Mouse (Mus musculus) brown adipose tissue, adult 24 weeks (tissue): ENCODE data around the gene Fam222b. TPM values are rescaled to one million over a fixed set of nuclear protein-coding genes. Genes with fewer than 3 reads are reported as not detected.

Experiments used
- H3K27ac ChIP-seq: fragments of 200-500 bp; replicated peaks from 2 replicates; pipeline ENCODE4 v1.5.1; 2012; ENCODE audit warnings: low read depth, mild to moderate bottlenecking, low read length
- H3K4me1 ChIP-seq: fragments of 200-500 bp; 2 replicates; pipeline ENCODE4 v1.6.1; 2012; ENCODE audit warnings: low read length, mixed read lengths; ENCODE audit not compliant: control insufficient read depth, insufficient read depth, insufficient read length
- H3K4me3 ChIP-seq: fragments of 200-500 bp; 2 replicates; pipeline ENCODE4 v1.5.1; 2012; ENCODE audit warnings: low read depth, mild to moderate bottlenecking, low read length, moderate library complexity; ENCODE audit not compliant: insufficient read depth
- polyA plus RNA-seq: library from polyadenylated mRNA; stranded (reverse); fragments of >200 nt; gene quantifications from 2 replicates; pipeline ENCODE4 v1.2.4, GENCODE M21; 2012; ENCODE audit not compliant: missing spikeins, insufficient read depth, insufficient read length

Gene Fam222b
- polyA plus RNA-seq, 1 experiment, result 7.5 TPM

GRCm38 (mm10) chr11:78137584-78137983, 43.1 kb downstream of the Fam222b start:
- H3K27ac ChIP-seq, result peak overlapping the region; percentile 35
- H3K4me3 ChIP-seq, result no peak overlapping the region
- H3K4me1 ChIP-seq, result peaks cover 7% of the 10 kb centered on the region

GRCm38 (mm10) chr11:78138023-78138422, 43.6 kb downstream of the Fam222b start:
- Histone ChIP-seq H3K27ac (peak overlapping the region; percentile 24; the same call in 1 of the 2 replicates), H3K4me3 (no peak overlapping the region), H3K4me1 (peaks cover 7% of the 10 kb centered on the region)

GRCm38 (mm10) chr11:78140665-78141064, 46.2 kb downstream of the Fam222b start:
- Histone ChIP-seq H3K4me1 (peaks cover 2% of the 10 kb centered on the region; the same call in 1 of the 2 replicates), H3K4me3 (no peak overlapping the region), H3K27ac (no peak overlapping the region)

GRCm38 (mm10) chr11:78143520-78143919, 49.1 kb downstream of the Fam222b start:
- Histone ChIP-seq H3K4me3 (no peak overlapping the region), H3K4me1 (no peaks in the 10 kb centered on the region), H3K27ac (no peak overlapping the region)

GRCm38 (mm10) chr11:78146168-78146567, 51.7 kb downstream of the Fam222b start:
- H3K4me3 ChIP-seq, result no peak overlapping the region
- H3K27ac ChIP-seq, result no peak overlapping the region
- H3K4me1 ChIP-seq, result no peaks in the 10 kb centered on the region

- Histone ChIP-seq H3K27ac (no peak overlapping the region), H3K4me1 (no peaks in the 10 kb centered on the region), H3K4me3 (no peak overlapping the region)
These were observed 52.5 kb downstream of the Fam222b start for GRCm38 (mm10) chr11:78146707-78147543.

GRCm38 (mm10) chr11:78151161-78151560, 56.7 kb downstream of the Fam222b start:
- no peak overlapping the region for H3K4me3 ChIP-seq
- H3K4me1 ChIP-seq, result no peaks in the 10 kb centered on the region
- H3K27ac ChIP-seq, result no peak overlapping the region

- Histone ChIP-seq H3K4me3 (no peak overlapping the region), H3K27ac (no peak overlapping the region), H3K4me1 (no peaks in the 10 kb centered on the region)
These were observed 58.1 kb downstream of the Fam222b start for GRCm38 (mm10) chr11:78152299-78153231.

GRCm38 (mm10) chr11:78153778-78154177, 59.3 kb downstream of the Fam222b start:
- H3K27ac ChIP-seq, result no peak overlapping the region
- no peak overlapping the region for H3K4me3 ChIP-seq
- no peaks in the 10 kb centered on the region for H3K4me1 ChIP-seq

- H3K4me3 ChIP-seq, result no peak overlapping the region
- H3K4me1 ChIP-seq, result peaks cover 4% of the 10 kb centered on the region; the same call in 1 of the 2 replicates
- no peak overlapping the region for H3K27ac ChIP-seq
These were observed 61.2 kb downstream of the Fam222b start for GRCm38 (mm10) chr11:78155674-78156073.

GRCm38 (mm10) chr11:78156156-78156699, 61.8 kb downstream of the Fam222b start:
- Histone ChIP-seq H3K27ac (no peak overlapping the region), H3K4me3 (no peak overlapping the region), H3K4me1 (peaks cover 4% of the 10 kb centered on the region; the same call in 1 of the 2 replicates)

GRCm38 (mm10) chr11:78159096-78159495, 64.6 kb downstream of the Fam222b start:
- H3K4me1 ChIP-seq, result peaks cover 17% of the 10 kb centered on the region
- H3K4me3 ChIP-seq, result no peak overlapping the region
- H3K27ac ChIP-seq, result no peak overlapping the region

GRCm38 (mm10) chr11:78159557-78159956, 65.1 kb downstream of the Fam222b start:
- Histone ChIP-seq H3K4me3 (no peak overlapping the region), H3K27ac (0 out of 2 replicates have a peak overlapping the region, but pooled peaks have one; percentile 23), H3K4me1 (peaks cover 17% of the 10 kb centered on the region)

- Histone ChIP-seq H3K4me3 (no peak overlapping the region), H3K4me1 (peaks cover 17% of the 10 kb centered on the region), H3K27ac (peak overlapping the region; percentile 23; the same call in 1 of the 2 replicates)
These were observed 65.7 kb downstream of the Fam222b start for GRCm38 (mm10) chr11:78160171-78160570.

GRCm38 (mm10) chr11:78160675-78161074, 66.2 kb downstream of the Fam222b start:
- H3K4me3 ChIP-seq, result no peak overlapping the region
- H3K27ac ChIP-seq, result no peak overlapping the region
- H3K4me1 ChIP-seq, result peaks cover 17% of the 10 kb centered on the region
